19 mouse cellular contexts compared by ENCODE assay signal in the genomic region with DNA sequence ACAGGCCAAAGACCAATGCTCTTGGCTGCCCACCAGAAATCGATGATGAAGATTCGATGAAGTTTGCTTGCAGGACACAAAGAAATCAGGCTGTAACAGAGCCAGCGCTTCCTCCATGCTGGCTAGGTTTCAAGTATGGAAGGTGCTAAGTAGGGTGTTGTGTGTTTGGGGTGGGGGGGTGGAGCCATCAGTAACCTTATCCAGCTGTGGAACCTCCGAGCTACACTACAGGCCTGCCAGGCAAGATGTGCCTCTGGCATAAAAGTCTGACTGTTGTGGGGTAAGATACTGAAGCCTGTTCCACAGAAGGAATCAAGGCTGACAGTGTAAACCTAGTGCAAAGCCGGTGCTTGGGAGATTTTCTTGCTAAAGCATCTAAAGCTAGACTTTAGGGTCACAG.
DNase-seq lines count a peak whose midpoint lies in the region; ATAC-seq and TF ChIP-seq lines count a peak whose summit lies in the region.
"Had no signal": no experiment of that assay in that cellular context is flagged by ENCODE, and none has a peak within 500 bp of the region (broad histone marks: within the 10 kb centered on the region; RNA-seq: fewer than 3 reads in every experiment).

No protein-coding gene starts in this region.

- TF ChIP-seq POLR2A in kidney, adult 2 months (IDR thresholded peaks at IDR 0.05; ENCODE audit: low read depth, low read length) = no peak

- H3K36me3 ChIP-seq in kidney, adult 2 months (ENCODE audit: control insufficient read depth, insufficient read depth, low read length) = no peaks in the 10 kb centered on the region
- no peaks in the 10 kb centered on the region for H3K36me3 ChIP-seq in lung, embryonic 14.5 days (ENCODE audit: insufficient read depth)
- H3K36me3 ChIP-seq: embryonic facial prominence, embryonic 13.5 days; heart, embryonic 12.5 days had no signal

- no peaks in the 10 kb centered on the region for H3K27me3 ChIP-seq in kidney, adult 2 months (replicated peaks; ENCODE audit: control insufficient read depth, insufficient read depth, low read length)
- no peaks in the 10 kb centered on the region for H3K27me3 ChIP-seq in lung, embryonic 14.5 days (ENCODE audit: insufficient read depth, low read length)
- H3K27me3 ChIP-seq: CH12.LX; embryonic facial prominence, embryonic 13.5 days; forebrain, embryonic 13.5 days; heart, embryonic 12.5 days; Patski had no signal

- peak; percentile 68; the same call in 1 of the 2 replicates for ATAC-seq in lung, embryonic 14.5 days (ENCODE audit: insufficient read depth)
- ATAC-seq: activated CD4-positive, CD25-positive, alpha-beta regulatory T cell, adult 4 months; forebrain, embryonic 13.5 days; Patski had no signal

- WGBS in kidney, adult 2 months = 75% methylated on average over 5 of the region's 5 CpGs
- WGBS in lung, embryonic 14.5 days = 56% methylated on average over 5 of the region's 5 CpGs

- TF ChIP-seq CTCF in kidney, adult 2 months (conservative IDR thresholded peaks at IDR 0.05; ENCODE audit: insufficient read depth, insufficient read length, low read depth, low read length) = no peak
- no peak for TF ChIP-seq CTCF in lung, embryonic 14.5 days (IDR thresholded peaks at IDR 0.05; ENCODE audit: low read depth)

- no peaks in the 10 kb centered on the region for H3K9me3 ChIP-seq in lung, embryonic 14.5 days (ENCODE audit: low read depth, low read length)
- H3K9me3 ChIP-seq: embryonic facial prominence, embryonic 13.5 days had no signal

- peak; percentile 13 for DNase-seq in kidney, adult 2 months
- DNase-seq in kidney, adult 8-10 months = no peak
- peak; percentile 54 for DNase-seq in lung, embryonic 14.5 days
- DNase-seq in lung, adult 18-20 months = no peak
- DNase-seq in lung, postnatal 10 days = peak; percentile 9
- DNase-seq in lung, postnatal 25 days (ENCODE audit: low spot score) = no peak
- no peak for DNase-seq in urinary bladder, postnatal 4 days (ENCODE audit: low spot score in 2 of 2)
- DNase-seq: adrenal gland, postnatal 14 days; cerebellum, adult 11-12 months; cerebellum, adult 9-10 months; cerebellum, postnatal 25 days; gastrocnemius, adult 2 months; gastrocnemius, postnatal 25 days had no signal

- H3K4me3 ChIP-seq in kidney, adult 2 months (ENCODE audit: insufficient read depth, low read depth, low read length) = no peak overlapping the region
- no peak overlapping the region for H3K4me3 ChIP-seq in lung, embryonic 14.5 days (ENCODE audit: low read depth, low read length)
- H3K4me3 ChIP-seq: embryonic facial prominence, embryonic 13.5 days; forebrain, embryonic 13.5 days; gastrocnemius, adult 2 months; heart, embryonic 12.5 days had no signal

- no peak overlapping the region for H3K27ac ChIP-seq in kidney, adult 2 months (ENCODE audit: insufficient read depth, low read depth, low read length)
- no peak overlapping the region for H3K27ac ChIP-seq in lung, embryonic 14.5 days (ENCODE audit: low read depth)
- H3K27ac ChIP-seq: embryonic facial prominence, embryonic 13.5 days; forebrain, embryonic 13.5 days; gastrocnemius, adult 2 months had no signal

- H3K9ac ChIP-seq in lung, embryonic 14.5 days = no peak overlapping the region
- H3K9ac ChIP-seq: embryonic facial prominence, embryonic 13.5 days; forebrain, embryonic 13.5 days; heart, embryonic 12.5 days had no signal

- no peak overlapping the region for H3K4me2 ChIP-seq in lung, embryonic 14.5 days
- H3K4me2 ChIP-seq: embryonic facial prominence, embryonic 13.5 days; forebrain, embryonic 13.5 days; heart, embryonic 12.5 days had no signal

- H3K4me1 ChIP-seq in kidney, adult 2 months (ENCODE audit: control insufficient read depth, insufficient read depth, low read length) = no peaks in the 10 kb centered on the region
- no peaks in the 10 kb centered on the region for H3K4me1 ChIP-seq in lung, embryonic 14.5 days (ENCODE audit: insufficient read depth)
- H3K4me1 ChIP-seq: heart, embryonic 12.5 days had no signal

Comparison
In these comparisons a context has a peak if more than half of its experiments do, and no peak if none do; other contexts are left out.
1. DNase-seq: peak in kidney, adult 2 months (single experiment), lung, embryonic 14.5 days (single experiment) and lung, postnatal 10 days (single experiment); none in kidney, adult 8-10 months (0 of 2), lung, adult 18-20 months (0 of 2), lung, postnatal 25 days (single experiment) and urinary bladder, postnatal 4 days (0 of 2).